Mouse (Mus musculus) CH12.LX (cell line): ENCODE results near the gene Hoxa13.

Experiments used
- CTCF ChIP-seq, 2 experiments: IDR thresholded peaks in 1 of 2; conservative IDR thresholded peaks in 1 of 2; 2 replicates each; pipeline ENCODE4 v1.5.1; 2011 to 2012; ENCODE audit warnings: low read depth in 2 of 2, low read length in 2 of 2, improper control_type of control experiment in 1 of 2, inconsistent platforms in 1 of 2, mild to moderate bottlenecking in 1 of 2, moderate library complexity in 1 of 2
- MAX ChIP-seq: IDR thresholded peaks from 2 replicates; pipeline ENCODE4 v1.6.1; 2011; ENCODE audit warnings: low read length, improper control_type of control experiment
- MAZ ChIP-seq: IDR thresholded peaks from 2 replicates; pipeline ENCODE4 v1.6.1; 2012; ENCODE audit warnings: low read depth, mild to moderate bottlenecking, inconsistent platforms, low read length, improper control_type of control experiment, moderate library complexity
- ZC3H11A ChIP-seq: IDR thresholded peaks from 2 replicates; pipeline ENCODE4 v1.6.1; 2012; ENCODE audit warnings: low read depth, mild to moderate bottlenecking, inconsistent platforms, low read length, improper control_type of control experiment

DNA sequence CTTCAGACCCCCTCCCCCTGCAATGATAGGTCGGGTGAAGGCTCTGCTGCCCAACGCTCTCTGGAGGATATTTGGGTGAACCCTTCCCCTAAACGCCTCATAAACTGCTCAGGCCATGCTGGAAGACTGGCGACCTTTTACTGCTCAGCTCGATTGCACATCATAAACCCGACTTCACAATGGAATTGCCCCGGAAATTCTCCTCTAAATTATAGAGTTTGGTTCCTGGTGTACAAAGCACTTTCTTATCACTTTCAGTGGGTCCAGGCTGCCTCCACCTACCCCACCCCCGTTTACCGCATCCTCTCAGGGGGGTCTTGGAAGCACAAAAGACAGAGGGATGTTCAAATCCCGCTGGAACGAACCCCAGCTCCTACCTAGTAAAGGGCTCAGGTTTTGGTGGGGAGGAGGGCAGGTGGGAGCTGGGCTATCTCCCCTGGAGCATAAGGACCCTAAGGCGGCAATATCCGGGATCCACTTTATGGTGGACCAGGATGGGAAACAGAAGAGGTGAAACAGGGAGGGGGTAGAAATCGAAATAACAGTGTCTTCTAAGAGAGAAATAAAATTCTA, 42.0 kb downstream of the Hoxa13 start:
- TF ChIP-seq CTCF (conservative IDR thresholded peaks at IDR 0.05 in 1 of 2, IDR thresholded peaks at IDR 0.05 in 1 of 2; ENCODE audit: low read depth in 2 of 2, low read length in 2 of 2) (no peak), MAX (no peak), MAZ (no peak), ZC3H11A (no peak)
